Mouse (Mus musculus) 416B (cell line): ENCODE measurements around the gene Pygm.

Experiments
- DNase-seq: peaks from one replicate; pipeline ENCODE4 v3.0.0; 2011; ENCODE audit warnings: low read depth

The Pygm gene

GRCm38 (mm10) chr19:6352107-6352505, 32.1 kb upstream of the Pygm start:
- DNase-seq, result peak; percentile 40

DNA sequence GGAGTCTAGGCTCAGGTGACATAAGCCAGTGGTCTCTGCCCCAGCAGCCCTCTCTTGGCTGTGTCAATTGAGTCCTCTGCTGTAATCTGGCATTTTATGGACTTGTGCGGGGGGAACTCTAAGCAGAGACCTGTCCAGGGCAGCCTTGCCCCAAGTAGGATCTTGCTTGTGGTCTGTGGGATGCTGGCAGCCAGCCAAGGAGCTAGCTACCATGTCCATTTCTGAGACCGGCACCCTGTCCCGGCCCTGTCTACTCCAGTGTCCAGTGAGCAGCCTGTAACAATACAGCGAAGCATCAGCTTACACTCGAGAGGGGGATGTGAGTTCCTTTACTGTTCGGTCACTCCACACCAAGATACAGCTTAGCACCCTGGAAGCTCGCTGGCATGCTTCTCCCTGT, 30.2 kb upstream of the Pygm start:
- DNase-seq, result no peak

- no peak for DNase-seq
These were observed 22.9 kb upstream of the Pygm start for GRCm38 (mm10) chr19:6361291-6361690.

GRCm38 (mm10) chr19:6363091-6363410, 21.1 kb upstream of the Pygm start:
- no peak for DNase-seq

DNA sequence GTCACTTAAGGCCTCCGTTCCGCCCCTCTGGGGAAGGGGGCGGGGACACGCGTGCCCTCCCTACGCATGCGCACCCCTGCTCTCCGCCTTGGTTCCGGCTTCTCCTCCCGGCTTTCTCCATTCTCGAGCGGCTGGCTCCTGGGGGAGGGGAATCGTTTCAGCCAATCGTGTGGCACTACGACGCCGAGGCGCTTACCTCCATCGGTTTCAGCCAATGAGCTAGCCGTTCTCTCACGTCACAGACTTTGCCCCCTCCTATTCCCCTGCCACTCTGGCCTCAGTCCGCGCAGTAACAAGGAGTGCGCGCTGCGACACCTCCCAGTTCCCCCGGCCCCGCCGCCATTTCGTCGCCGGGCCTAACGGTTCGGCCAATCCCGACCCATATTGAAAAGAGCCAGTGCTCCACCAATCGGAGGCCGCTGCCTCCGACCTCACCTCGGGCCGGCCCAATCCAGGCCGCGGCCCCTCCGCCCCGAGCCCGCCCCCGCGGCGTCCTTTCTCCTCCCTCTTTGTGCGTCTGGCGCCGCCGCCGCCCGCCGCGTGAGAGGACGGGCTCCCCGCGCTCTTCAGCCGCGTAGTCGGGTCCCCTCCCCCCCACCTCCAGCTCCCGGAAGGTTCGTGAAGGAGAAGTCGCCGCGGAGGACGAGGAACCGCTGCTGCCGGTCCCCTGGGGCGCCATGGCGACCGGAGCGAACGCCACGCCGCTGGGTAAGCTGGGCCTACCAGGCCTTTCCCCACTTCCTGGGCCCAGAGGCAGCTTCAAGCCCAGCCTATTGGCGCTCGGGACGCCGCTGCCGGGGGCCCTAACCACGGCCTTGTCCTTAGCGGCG, 20.6 kb upstream of the Pygm start, which contains the start of gene Sf1:
Gene Sf1, plus strand, starts transcription at position 280 of the 830 bp plus-strand sequence.
- DNase-seq, result peak; percentile 100

DNA sequence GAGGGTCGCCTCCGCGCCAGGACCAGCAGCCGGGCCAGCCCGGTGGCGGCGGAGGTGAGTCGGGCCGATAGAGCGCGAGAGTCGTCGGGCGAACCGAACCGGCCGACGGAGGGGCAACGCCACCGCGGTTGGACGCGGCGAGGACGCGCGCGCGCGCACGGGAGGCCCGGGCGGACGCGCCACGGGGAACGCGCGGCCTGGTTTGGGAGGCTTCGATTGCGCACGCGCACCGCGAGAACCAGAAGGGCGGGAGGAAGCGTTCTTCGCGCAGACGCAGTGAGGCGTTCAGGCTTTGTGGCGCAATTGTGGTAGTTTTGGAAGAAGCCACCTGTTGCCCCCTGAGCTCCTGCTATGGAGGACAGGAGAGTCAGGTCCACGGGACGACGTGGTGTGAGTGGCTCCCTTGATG, 19.9 kb upstream of the Pygm start:
- peak; percentile 89 for DNase-seq

- DNase-seq, result peak; percentile 28
These were observed 19.4 kb upstream of the Pygm start for GRCm38 (mm10) chr19:6364842-6365241.

DNA sequence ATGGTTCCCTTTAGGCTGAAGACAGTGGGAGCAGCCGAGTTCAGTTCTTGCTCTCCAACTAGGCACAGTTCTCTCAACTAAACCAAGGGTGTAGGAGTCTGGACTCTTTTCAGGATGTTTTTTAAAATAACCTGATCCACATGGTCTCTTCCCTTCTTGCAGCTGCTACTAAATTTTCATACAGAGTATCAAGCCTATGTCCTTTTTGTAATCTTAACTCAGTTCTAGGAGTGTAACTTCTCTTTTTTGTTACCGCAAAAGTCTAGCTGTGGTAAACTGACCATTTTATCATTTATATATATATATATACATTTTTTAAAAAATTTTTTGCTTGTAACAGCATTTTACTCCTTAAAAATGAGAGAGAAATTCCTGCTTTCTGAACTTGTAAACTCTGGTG, 14.0 kb upstream of the Pygm start:
- no peak for DNase-seq

DNA sequence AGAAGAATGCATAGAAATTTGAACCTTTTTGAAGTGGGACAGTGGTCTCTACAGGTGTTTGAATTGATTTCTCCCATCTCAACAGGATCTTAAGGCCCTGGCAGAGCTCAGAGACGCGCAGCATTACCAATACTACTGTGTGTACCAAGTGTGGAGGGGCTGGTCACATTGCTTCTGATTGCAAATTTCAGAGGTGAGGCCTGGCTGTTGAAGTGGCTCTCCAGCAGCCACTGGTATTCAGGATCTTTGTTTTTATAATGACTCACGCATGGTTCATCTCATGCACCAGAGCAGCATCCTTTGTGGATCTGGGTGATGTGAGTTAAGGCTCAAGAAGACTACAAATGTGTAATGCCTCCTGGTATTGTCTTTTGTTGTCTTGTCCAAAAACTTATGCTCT, 11.8 kb upstream of the Pygm start:
- DNase-seq, result peak; percentile 53

GRCm38 (mm10) chr19:6373539-6374400, 10.4 kb upstream of the Pygm start:
- peak; percentile 67 for DNase-seq

DNA sequence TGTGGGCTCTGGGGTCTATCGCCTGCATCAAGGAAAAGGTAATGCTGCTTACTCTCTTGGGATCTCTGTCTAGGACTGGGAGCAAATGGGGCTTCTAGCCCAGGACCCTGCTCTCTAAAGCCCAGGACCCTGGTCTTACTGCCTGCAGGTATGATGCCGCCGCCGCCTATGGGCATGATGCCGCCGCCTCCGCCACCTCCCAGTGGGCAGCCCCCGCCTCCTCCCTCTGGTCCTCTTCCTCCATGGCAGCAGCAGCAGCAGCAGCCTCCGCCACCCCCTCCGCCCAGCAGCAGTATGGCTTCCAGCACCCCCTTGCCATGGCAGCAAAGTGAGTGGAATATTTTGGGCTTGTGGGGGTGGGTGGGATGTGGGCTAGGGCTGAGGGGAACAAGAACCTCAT, 9.6 kb upstream of the Pygm start:
- no peak for DNase-seq

GRCm38 (mm10) chr19:6375423-6376254, 8.6 kb upstream of the Pygm start:
- DNase-seq, result no peak

GRCm38 (mm10) chr19:6376255-6376564, 8.0 kb upstream of the Pygm start:
- no peak for DNase-seq

GRCm38 (mm10) chr19:6376643-6377042, 7.6 kb upstream of the Pygm start:
- DNase-seq, result no peak

DNA sequence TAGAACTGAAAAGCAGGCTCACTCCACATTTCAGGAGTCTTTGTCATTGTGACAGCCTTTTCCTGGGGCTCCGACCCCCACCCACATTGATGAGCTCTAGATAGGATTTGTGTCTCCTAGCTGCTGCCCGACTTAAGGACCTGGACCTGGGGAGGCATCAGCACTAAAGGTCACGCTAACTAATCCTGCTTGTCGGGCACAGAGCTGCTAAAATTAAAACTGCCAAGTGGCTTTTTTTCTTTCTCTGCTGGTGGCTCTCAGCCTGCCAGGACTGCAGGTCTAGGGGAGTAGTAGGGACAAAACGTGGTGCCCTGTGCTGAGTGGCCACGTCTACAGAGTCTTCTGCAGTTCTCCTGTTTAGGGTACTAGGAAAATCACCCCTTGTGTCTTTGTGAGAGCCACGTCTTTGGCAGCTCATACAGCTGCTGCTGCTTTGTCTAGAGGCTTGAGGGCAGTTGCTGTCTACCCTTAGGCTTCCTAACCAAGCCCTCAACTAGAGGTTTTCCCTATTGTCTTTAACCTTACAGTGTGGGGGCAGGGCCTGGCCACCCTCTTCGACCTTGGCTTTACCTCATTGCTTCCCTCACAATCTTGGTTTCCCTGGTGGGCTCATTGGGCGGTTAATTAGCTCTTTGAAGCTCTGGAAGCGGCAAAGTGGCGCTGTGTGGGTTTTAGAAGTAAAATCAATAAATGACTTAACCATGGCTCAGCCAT, 6.7 kb upstream of the Pygm start:
- no peak for DNase-seq

DNA sequence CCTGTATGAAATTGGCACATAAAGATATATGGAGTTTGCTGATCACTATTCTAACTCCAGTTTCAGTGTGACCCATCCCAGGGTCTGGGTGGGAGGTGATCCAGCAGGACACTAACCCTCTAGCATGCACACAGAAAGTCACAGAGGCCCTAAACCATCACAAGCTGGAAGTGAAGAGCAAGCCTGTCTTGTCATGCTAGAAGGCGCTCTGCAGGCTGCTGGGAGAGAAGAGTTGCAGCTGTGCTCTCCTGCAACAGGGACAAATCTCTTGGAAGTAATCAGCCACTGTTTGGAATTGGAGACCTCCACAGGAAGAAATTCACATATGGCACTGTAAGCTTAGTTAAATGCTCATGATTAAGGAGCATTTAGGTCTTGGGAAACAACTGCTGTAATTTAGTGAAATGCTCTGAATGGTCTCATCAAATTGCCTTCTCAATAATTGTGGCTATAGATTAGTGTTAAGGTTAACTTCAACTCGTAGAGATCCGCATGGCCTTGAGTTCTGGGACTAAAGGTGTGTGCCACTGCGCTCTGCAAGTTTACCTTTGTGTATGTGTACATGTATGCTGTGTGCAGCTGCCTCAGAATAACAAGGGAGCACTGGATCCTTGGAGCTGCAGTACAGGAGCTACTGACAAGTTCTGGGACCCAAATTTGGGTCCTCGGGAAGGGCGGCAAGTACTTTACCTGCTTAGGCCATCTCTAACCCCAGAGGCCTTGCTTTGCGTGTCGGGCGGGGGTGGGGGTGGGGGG, 3.6 kb upstream of the Pygm start:
- DNase-seq, result no peak

GRCm38 (mm10) chr19:6381238-6381637, 3.0 kb upstream of the Pygm start:
- DNase-seq, result no peak

DNA sequence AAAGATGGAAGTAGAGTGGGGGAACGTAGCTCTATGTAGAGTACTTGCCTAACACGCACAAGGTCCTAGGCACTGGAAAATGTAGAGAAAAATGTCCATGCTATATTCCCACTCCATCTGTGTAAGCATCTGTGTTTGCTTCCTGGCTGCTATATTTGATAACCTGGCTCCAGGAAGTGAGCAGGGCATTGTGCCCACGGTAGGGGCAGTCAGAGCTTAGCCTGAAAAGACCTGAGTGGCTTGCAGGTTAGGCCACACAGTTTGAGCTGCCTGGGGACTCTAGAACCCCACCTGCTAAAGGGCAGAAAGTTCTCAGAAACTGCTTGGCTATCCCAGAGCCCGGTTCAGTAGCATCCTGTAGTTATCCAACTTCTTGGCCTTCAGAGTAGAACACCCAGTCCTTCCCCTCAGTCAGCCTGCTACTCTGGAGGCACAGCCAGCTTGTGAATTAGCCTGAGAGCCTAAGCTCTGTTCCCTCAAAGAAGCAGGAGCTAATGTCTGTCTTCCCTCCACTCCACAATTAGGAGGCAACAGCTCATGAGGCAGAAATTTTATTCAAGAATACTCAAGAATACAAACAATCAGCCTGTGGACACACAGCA, 1.8 kb upstream of the Pygm start:
- peak; percentile 24 for DNase-seq

- no peak for DNase-seq
These were observed 729 bp upstream of the Pygm start for GRCm38 (mm10) chr19:6383470-6383869.

GRCm38 (mm10) chr19:6384954-6385353, 755 bp downstream of the Pygm start:
- peak; percentile 27 for DNase-seq

GRCm38 (mm10) chr19:6385419-6385818, 1.2 kb downstream of the Pygm start:
- no peak for DNase-seq
